Comparison of ENCODE assay signal across 28 mouse cellular contexts in genomic region chr2:38612596-38612995, GRCm38 (mm10). TPM values are rescaled to one million over a fixed set of nuclear protein-coding genes. Genes with fewer than 3 reads are reported as not detected.
DNase-seq lines count a peak whose midpoint lies in the region; ATAC-seq and TF ChIP-seq lines count a peak whose summit lies in the region.
"Had no signal": no experiment of that assay in that cellular context is flagged by ENCODE, and none has a peak within 500 bp of the region (broad histone marks: within the 10 kb centered on the region; RNA-seq: fewer than 3 reads in every experiment).

No protein-coding gene starts in this region.

- no peak overlapping the region for H3K27ac ChIP-seq in forebrain, embryonic 11.5 days (ENCODE audit: low read depth, low read length)
- no peak overlapping the region for H3K27ac ChIP-seq in forebrain, embryonic 15.5 days (replicated peaks)
- no peak overlapping the region for H3K27ac ChIP-seq in liver, adult 2 months (replicated peaks; ENCODE audit: insufficient read depth, low read depth, low read length)
- H3K27ac ChIP-seq: embryonic facial prominence, embryonic 13.5 days; embryonic facial prominence, embryonic 15.5 days; forebrain, embryonic 10.5 days; forebrain, embryonic 13.5 days had no signal

- no peak for TF ChIP-seq POLR2A in liver, adult 2 months (IDR thresholded peaks at IDR 0.05; ENCODE audit: extremely low read depth, insufficient read depth, low read length)

- 91% methylated on average over 6 of the region's 6 CpGs for WGBS in forebrain, embryonic 11.5 days
- 91% methylated on average over 6 of the region's 6 CpGs for WGBS in forebrain, embryonic 15.5 days
- 35% methylated on average over 6 of the region's 6 CpGs for WGBS in liver, adult 2 months

- no peak overlapping the region for H3K4me2 ChIP-seq in forebrain, embryonic 11.5 days (ENCODE audit: low read depth, low read length, severe bottlenecking)
- no peak overlapping the region for H3K4me2 ChIP-seq in forebrain, embryonic 15.5 days (replicated peaks)
- H3K4me2 ChIP-seq: embryonic facial prominence, embryonic 13.5 days; embryonic facial prominence, embryonic 15.5 days; forebrain, embryonic 13.5 days had no signal

- no peak for TF ChIP-seq CTCF in liver, adult 2 months (IDR thresholded peaks at IDR 0.05; ENCODE audit: low read depth, low read length)

- peaks cover 4% of the 10 kb centered on the region; the same call in 1 of the 2 replicates for H3K79me2 ChIP-seq in liver, adult 2 months (ENCODE audit: control insufficient read depth, insufficient read depth, low read length)

- H3K4me3 ChIP-seq in forebrain, embryonic 11.5 days (ENCODE audit: low read depth, low read length), result no peak overlapping the region
- no peak overlapping the region for H3K4me3 ChIP-seq in forebrain, embryonic 15.5 days
- no peak overlapping the region for H3K4me3 ChIP-seq in liver, adult 2 months (ENCODE audit: insufficient read depth, low read depth, low read length)
- H3K4me3 ChIP-seq: embryonic facial prominence, embryonic 13.5 days; embryonic facial prominence, embryonic 15.5 days; erythroblast, embryonic 14.5 days; forebrain, embryonic 10.5 days; forebrain, embryonic 13.5 days had no signal

- DNase-seq in forebrain, embryonic 11.5 days (ENCODE audit: low spot score), result peak; percentile 25
- DNase-seq in heart, adult 11 months, result peak; percentile 55
- DNase-seq in heart, adult 9 months (ENCODE audit: low spot score in 2 of 2), result no peak
- DNase-seq in liver, adult 2 months (ENCODE audit: extremely low read depth, low read depth, low spot score), result peak; percentile 66
- DNase-seq in liver (no peak), ZHBTc4 (ENCODE audit: low read depth, low spot score) (peak; percentile 25)
- DNase-seq: adrenal gland, adult 2 months; adrenal gland, postnatal 10 days; adrenal gland, postnatal 25 days; B cell, adult 2 months; cerebellum, adult 11 months; cerebellum, adult 18-20 months; cerebellum, adult 8-10 months; cerebellum, adult 9-11 months; cerebellum, postnatal 14 days; cerebellum, postnatal 36 days; embryo, embryonic 11 days had no signal

- H3K9ac ChIP-seq in forebrain, embryonic 11.5 days (ENCODE audit: low read length), result no peak overlapping the region
- H3K9ac ChIP-seq in forebrain, embryonic 15.5 days (replicated peaks), result no peak overlapping the region
- no peak overlapping the region for H3K9ac ChIP-seq in liver, adult 2 months (ENCODE audit: low read depth, low read length)
- H3K9ac ChIP-seq: embryonic facial prominence, embryonic 13.5 days; embryonic facial prominence, embryonic 15.5 days; forebrain, embryonic 13.5 days had no signal

- H3K27me3 ChIP-seq in forebrain, embryonic 11.5 days (ENCODE audit: control insufficient read depth, insufficient read depth, low read length), result no peaks in the 10 kb centered on the region
- H3K27me3 ChIP-seq in forebrain, embryonic 15.5 days, result no peaks in the 10 kb centered on the region
- no peaks in the 10 kb centered on the region for H3K27me3 ChIP-seq in liver, adult 2 months (ENCODE audit: control insufficient read depth, insufficient read depth, low read length)
- H3K27me3 ChIP-seq: CH12.LX; embryonic facial prominence, embryonic 13.5 days; embryonic facial prominence, embryonic 15.5 days; forebrain, embryonic 13.5 days; Patski had no signal

- H3K36me3 ChIP-seq in forebrain, embryonic 11.5 days (ENCODE audit: control insufficient read depth, insufficient read depth, low read length), result no peaks in the 10 kb centered on the region; the same call in 1 of the 2 replicates
- 0 out of 2 replicates have a peak, but pooled peaks cover 2% of the 10 kb centered on the region for H3K36me3 ChIP-seq in forebrain, embryonic 15.5 days
- H3K36me3 ChIP-seq in liver, adult 2 months (ENCODE audit: control insufficient read depth, insufficient read depth, low read length), result no peaks in the 10 kb centered on the region

- no peaks in the 10 kb centered on the region for H3K9me3 ChIP-seq in forebrain, embryonic 11.5 days (ENCODE audit: control insufficient read depth, low read length)
- H3K9me3 ChIP-seq in forebrain, embryonic 15.5 days, result no peaks in the 10 kb centered on the region
- H3K9me3 ChIP-seq: embryonic facial prominence, embryonic 13.5 days; embryonic facial prominence, embryonic 15.5 days; forebrain, embryonic 10.5 days; forebrain, embryonic 13.5 days; G1E had no signal

- ATAC-seq in forebrain, embryonic 11.5 days (replicated peaks; ENCODE audit: low FRiP score), result no peak
- no peak for ATAC-seq in forebrain, embryonic 15.5 days (replicated peaks)
- ATAC-seq: CD4-positive, CD25-positive, alpha-beta regulatory T cell, adult 4 months; forebrain, embryonic 13.5 days; forebrain, embryonic 16.5 days; Patski had no signal

- H3K4me1 ChIP-seq in forebrain, embryonic 11.5 days (replicated peaks; ENCODE audit: control insufficient read depth, insufficient read depth, low read length), result peaks cover 18% of the 10 kb centered on the region
- peaks cover 57% of the 10 kb centered on the region for H3K4me1 ChIP-seq in forebrain, embryonic 15.5 days
- H3K4me1 ChIP-seq in liver, adult 2 months (ENCODE audit: control insufficient read depth, insufficient read depth, low read length), result peaks cover 35% of the 10 kb centered on the region

RNA-seq across cellular contexts. Expression of gene Psmb7, which starts 31.3 kb away (rescaled TPM):
- polyA plus RNA-seq in forebrain, embryonic 11.5 days (2014; fragmentation: Nextera tagmentation; extraction: Ambion mirVana), result 333 and 341 TPM in 2 replicates
- 302 and 304 TPM in 2 replicates for polyA plus RNA-seq in forebrain, embryonic 15.5 days (2015; fragmentation: Nextera tagmentation; extraction: Ambion mirVana)
- 195 and 219 TPM in 2 replicates for total RNA-seq in liver, adult 2 months (2014; rRNA removed)
- 99.4 and 123 TPM in 2 replicates for polyA plus RNA-seq in liver, adult 2 months (2012; rRNA removed)

Comparison
In these comparisons a context has a peak if more than half of its experiments do, and no peak if none do; other contexts are left out.
1. DNase-seq: peak in forebrain, embryonic 11.5 days (single experiment), heart, adult 11 months (single experiment), liver, adult 2 months (single experiment) and ZHBTc4 (single experiment); none in heart, adult 9 months (0 of 2) and liver (single experiment).